Mouse (Mus musculus) R1 (cell line): Measurements from ENCODE around the gene Ckap5.

ENCODE experiments used
- DNase-seq: peaks from one replicate; pipeline ENCODE4 v3.0.0-alpha.2; 2018; ENCODE audit warnings: low read depth, low spot score

Ckap5 gene

GRCm38 (mm10) chr2:91652863-91653262 is 126.3 kb downstream of the Ckap5 start:
- peak; percentile 62 for DNase-seq

- DNase-seq, result no peak
Observed at GRCm38 (mm10) chr2:91655388-91655787, 128.8 kb downstream of the Ckap5 start.

GRCm38 (mm10) chr2:91655827-91656226 is 129.3 kb downstream of the Ckap5 start:
- DNase-seq, result no peak

- peak; percentile 95 for DNase-seq
Observed at GRCm38 (mm10) chr2:91656774-91657173, 130.2 kb downstream of the Ckap5 start.

GRCm38 (mm10) chr2:91659657-91660056 is 133.1 kb downstream of the Ckap5 start:
- no peak for DNase-seq

GRCm38 (mm10) chr2:91660981-91661380 is 134.4 kb downstream of the Ckap5 start:
- DNase-seq, result no peak

- DNase-seq, result no peak
Observed at GRCm38 (mm10) chr2:91664780-91665179, 138.2 kb downstream of the Ckap5 start.

GRCm38 (mm10) chr2:91666386-91666910 is 139.9 kb downstream of the Ckap5 start:
- DNase-seq, result no peak

GRCm38 (mm10) chr2:91667747-91668146 is 141.2 kb downstream of the Ckap5 start:
- DNase-seq, result peak; percentile 84

GRCm38 (mm10) chr2:91669326-91669725 is 142.8 kb downstream of the Ckap5 start:
- DNase-seq, result no peak

GRCm38 (mm10) chr2:91670038-91670437 is 143.5 kb downstream of the Ckap5 start:
- DNase-seq, result no peak
